Mouse (Mus musculus): Measurements from ENCODE around the gene Olfr520.
"Not testable (repeated sequence)": the region's sequence is repeated elsewhere in the genome, so short reads cannot be mapped to it uniquely, and the experiment has no call there.

The Olfr520 gene

GRCm38 (mm10) chr7:99729973-99730372 is at the start of gene Olfr520:
Gene Olfr520, plus strand, starts transcription at chr7:99730273.
- DNase-seq (ENCODE audit: low read depth in 2 of 2, low spot score in 2 of 2): no peak

- DNase-seq (ENCODE audit: low read depth in 2 of 2, low spot score in 2 of 2): no peak
These were observed 49.3 kb upstream of the Olfr520 start for GRCm38 (mm10) chr7:99680771-99681170.

GRCm38 (mm10) chr7:99684086-99684485 is 46.0 kb upstream of the Olfr520 start:
- DNase-seq (ENCODE audit: low read depth in 2 of 2, low spot score in 2 of 2): no peak

- DNase-seq (ENCODE audit: low read depth in 2 of 2, low spot score in 2 of 2): no peak
These were observed 39.3 kb upstream of the Olfr520 start for GRCm38 (mm10) chr7:99690819-99691218.

- DNase-seq (ENCODE audit: low read depth in 2 of 2, low spot score in 2 of 2): no peak
These were observed 37.7 kb upstream of the Olfr520 start for GRCm38 (mm10) chr7:99692396-99692795.

GRCm38 (mm10) chr7:99693387-99693786 is 36.7 kb upstream of the Olfr520 start:
- DNase-seq (ENCODE audit: low read depth in 2 of 2, low spot score in 2 of 2): no peak

- DNase-seq (ENCODE audit: low read depth in 2 of 2, low spot score in 2 of 2): no peak
These were observed 36.1 kb upstream of the Olfr520 start for GRCm38 (mm10) chr7:99693976-99694375.

- DNase-seq (ENCODE audit: low read depth in 2 of 2, low spot score in 2 of 2): not testable (repeated sequence)
These were observed 35.6 kb upstream of the Olfr520 start for GRCm38 (mm10) chr7:99694424-99694823.

GRCm38 (mm10) chr7:99695471-99696057 is 34.5 kb upstream of the Olfr520 start:
- DNase-seq (ENCODE audit: low read depth in 2 of 2, low spot score in 2 of 2): no peak

- DNase-seq (ENCODE audit: low read depth in 2 of 2, low spot score in 2 of 2): no peak
These were observed 31.5 kb upstream of the Olfr520 start for GRCm38 (mm10) chr7:99698576-99698975.

GRCm38 (mm10) chr7:99699106-99699505 is 31.0 kb upstream of the Olfr520 start:
- no peak for DNase-seq (ENCODE audit: low read depth in 2 of 2, low spot score in 2 of 2)

- DNase-seq (ENCODE audit: low read depth in 2 of 2, low spot score in 2 of 2): no peak
These were observed 30.3 kb upstream of the Olfr520 start for GRCm38 (mm10) chr7:99699709-99700151.

GRCm38 (mm10) chr7:99700641-99701040 is 29.4 kb upstream of the Olfr520 start:
- no peak for DNase-seq (ENCODE audit: low read depth in 2 of 2, low spot score in 2 of 2)

- DNase-seq (ENCODE audit: low read depth in 2 of 2, low spot score in 2 of 2): no peak
These were observed 27.9 kb upstream of the Olfr520 start for GRCm38 (mm10) chr7:99702201-99702600.

GRCm38 (mm10) chr7:99704736-99705519 is 25.1 kb upstream of the Olfr520 start:
- no peak for DNase-seq (ENCODE audit: low read depth in 2 of 2, low spot score in 2 of 2)

- no peak for DNase-seq (ENCODE audit: low read depth in 2 of 2, low spot score in 2 of 2)
These were observed 23.6 kb upstream of the Olfr520 start for GRCm38 (mm10) chr7:99706341-99707037.

GRCm38 (mm10) chr7:99707038-99707595 is 23.0 kb upstream of the Olfr520 start:
- DNase-seq (ENCODE audit: low read depth in 2 of 2, low spot score in 2 of 2): no peak

- DNase-seq (ENCODE audit: low read depth in 2 of 2, low spot score in 2 of 2): no peak
These were observed 22.4 kb upstream of the Olfr520 start for GRCm38 (mm10) chr7:99707671-99708070.

GRCm38 (mm10) chr7:99708301-99708721 is 21.8 kb upstream of the Olfr520 start:
- no peak for DNase-seq (ENCODE audit: low read depth in 2 of 2, low spot score in 2 of 2)

GRCm38 (mm10) chr7:99708750-99709149 is 21.3 kb upstream of the Olfr520 start:
- no peak for DNase-seq (ENCODE audit: low read depth in 2 of 2, low spot score in 2 of 2)

GRCm38 (mm10) chr7:99709992-99710391 is 20.1 kb upstream of the Olfr520 start:
- no peak for DNase-seq (ENCODE audit: low read depth in 2 of 2, low spot score in 2 of 2)

GRCm38 (mm10) chr7:99710476-99710875 is 19.6 kb upstream of the Olfr520 start:
- DNase-seq (ENCODE audit: low read depth in 2 of 2, low spot score in 2 of 2): peak; percentile 14 to 30
